8 mouse cellular contexts compared by ENCODE assay signal in the genomic region with DNA sequence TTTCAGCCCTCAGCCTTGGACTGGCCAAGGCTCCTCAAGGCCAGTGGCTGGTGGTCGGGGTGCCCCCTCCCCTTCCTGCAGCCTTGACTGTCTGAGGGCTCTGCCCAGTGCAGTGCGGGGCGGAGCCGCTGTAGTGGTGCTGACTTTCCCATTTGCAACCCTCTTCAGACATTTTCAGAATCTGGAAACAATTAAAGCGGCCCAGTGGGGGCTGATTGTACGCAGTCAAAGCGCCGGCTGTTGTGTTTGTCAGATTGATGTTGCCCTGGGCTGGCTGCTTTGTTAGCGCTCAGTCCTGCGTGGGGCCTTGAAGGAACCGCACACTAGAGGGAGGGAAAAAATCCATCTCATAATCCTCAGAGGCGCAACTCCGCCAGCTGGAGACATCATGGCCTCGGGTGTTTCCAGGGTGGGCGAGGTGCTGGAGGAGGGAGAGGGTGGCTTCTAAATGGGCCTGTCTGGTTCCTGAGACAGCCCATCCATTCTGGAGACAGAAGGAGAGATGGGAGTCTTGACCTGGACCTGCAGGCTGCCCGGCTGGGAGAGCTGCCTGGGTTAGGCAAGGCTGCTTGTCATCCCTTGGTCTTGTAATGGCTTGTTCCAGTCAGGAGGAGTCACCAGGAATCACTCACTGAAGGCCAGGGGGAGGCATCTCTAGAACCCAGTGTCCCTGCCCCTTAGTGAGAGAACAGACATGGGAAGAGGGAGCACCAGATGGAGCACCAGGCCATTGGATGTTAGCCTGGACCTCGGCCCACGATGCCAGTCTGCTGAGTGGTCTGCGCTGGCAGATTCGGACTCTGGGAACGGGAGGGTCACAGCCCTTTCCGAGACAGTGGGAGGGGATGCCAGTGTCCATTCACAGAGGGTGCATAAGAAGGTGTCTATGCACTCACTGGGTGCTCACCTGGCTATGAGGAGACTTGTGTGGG.
A peak's percentile ranks its signal among the peaks of the same experiment; 100 is the strongest.
DNase-seq lines count a peak whose midpoint lies in the region; ATAC-seq and TF ChIP-seq lines count a peak whose summit lies in the region.

No protein-coding gene starts in this region.

- H3K9me3 ChIP-seq in ES-E14 (ENCODE audit: control insufficient read depth, insufficient read depth, low read depth, low read length), result no peaks in the 10 kb centered on the region
- H3K9me3 ChIP-seq in forebrain, postnatal 0 days (ENCODE audit: low read length), result no peaks in the 10 kb centered on the region
- H3K9me3 ChIP-seq in midbrain, embryonic 11.5 days (ENCODE audit: control insufficient read depth, low read length), result no peaks in the 10 kb centered on the region

- no peak overlapping the region for H3K4me3 ChIP-seq in ES-E14 (ENCODE audit: insufficient read depth in 1 of 2, low read depth in 1 of 2, low read length in 2 of 2, poor library complexity in 1 of 2, severe bottlenecking in 1 of 2)
- H3K4me3 ChIP-seq in forebrain, postnatal 0 days (ENCODE audit: low read depth, low read length), result no peak overlapping the region
- no peak overlapping the region for H3K4me3 ChIP-seq in midbrain, embryonic 11.5 days (ENCODE audit: low read depth, low read length)

- no peak for TF ChIP-seq CTCF in forebrain, postnatal 0 days (IDR thresholded peaks at IDR 0.05; ENCODE audit: low read depth)

- 33% methylated on average over 22 of the region's 22 CpGs for WGBS in forebrain, postnatal 0 days
- 31% methylated on average over 22 of the region's 22 CpGs for WGBS in midbrain, embryonic 11.5 days

- H3K4me2 ChIP-seq in forebrain, postnatal 0 days (ENCODE audit: low read depth), result no peak overlapping the region
- H3K4me2 ChIP-seq in midbrain, embryonic 11.5 days, result no peak overlapping the region; the same call in 1 of the 2 replicates

- no peaks in the 10 kb centered on the region for H3K36me3 ChIP-seq in ES-E14 (ENCODE audit: control insufficient read depth, insufficient read depth, low read length, poor library complexity, severe bottlenecking)
- H3K36me3 ChIP-seq in forebrain, postnatal 0 days (ENCODE audit: insufficient read depth), result no peaks in the 10 kb centered on the region
- no peaks in the 10 kb centered on the region for H3K36me3 ChIP-seq in midbrain, embryonic 11.5 days (ENCODE audit: control insufficient read depth, insufficient read depth, low read length)

- H3K27me3 ChIP-seq in forebrain, postnatal 0 days (ENCODE audit: insufficient read depth, low read length), result no peaks in the 10 kb centered on the region
- H3K27me3 ChIP-seq in midbrain, embryonic 11.5 days (ENCODE audit: control insufficient read depth, insufficient read depth, low read length), result 0 out of 2 replicates have a peak, but pooled peaks cover 2% of the 10 kb centered on the region

- peak overlapping the region; percentile 35; the same call in 1 of the 2 replicates for H3K9ac ChIP-seq in ES-E14 (ENCODE audit: insufficient read depth, low read depth, low read length, poor library complexity, severe bottlenecking)
- H3K9ac ChIP-seq in forebrain, postnatal 0 days, result 0 out of 2 replicates have a peak overlapping the region, but pooled peaks have one; percentile 22
- peak overlapping the region; percentile 49 for H3K9ac ChIP-seq in midbrain, embryonic 11.5 days (ENCODE audit: low read length)

- ATAC-seq in forebrain, postnatal 0 days, result peak; percentile 30
- peak; percentile 49 for ATAC-seq in midbrain, embryonic 11.5 days (ENCODE audit: low FRiP score)
- ATAC-seq in CD4-positive, CD25-positive, alpha-beta regulatory T cell, adult 4 months, result no peak

- H3K27ac ChIP-seq in ES-E14 (ENCODE audit: insufficient read depth, low read depth, low read length, poor library complexity, severe bottlenecking), result no peak overlapping the region
- peak overlapping the region; percentile 37; the same call in 1 of the 2 replicates for H3K27ac ChIP-seq in forebrain, postnatal 0 days (ENCODE audit: low read depth, low read length)
- H3K27ac ChIP-seq in midbrain, embryonic 11.5 days (ENCODE audit: low read depth, low read length), result peak overlapping the region; percentile 88

- peak; percentile 49 to 61 for DNase-seq in cerebellum, postnatal 14 days
- DNase-seq in cerebellum, adult 9-11 months, result no peak
- DNase-seq in ES-E14 (ENCODE audit: low read depth, low spot score), result no peak
- no peak for DNase-seq in forebrain, postnatal 0 days
- peak; percentile 94 for DNase-seq in midbrain, embryonic 11.5 days (ENCODE audit: low spot score, missing footprints)
- DNase-seq in adrenal gland, postnatal 25 days, result no peak
- DNase-seq in cerebellum, postnatal 25 days, result no peak

- in situ Hi-C loops in ES-E14 (cut with MboI; ENCODE audit: low sequenced_read_pairs in 2 of 2, unreplicated experiment in 2 of 2), result no loop called here

- peaks cover 0 to 14% of the 10 kb centered on the region in 2 experiments; a peak in 2 of 4 replicates for H3K4me1 ChIP-seq in ES-E14 (ENCODE audit: control insufficient read depth in 2 of 2, insufficient read depth in 2 of 2, low read length in 2 of 2, poor library complexity in 1 of 2)
- H3K4me1 ChIP-seq in forebrain, postnatal 0 days (ENCODE audit: insufficient read depth), result peaks cover 17% of the 10 kb centered on the region
- peaks cover 72% of the 10 kb centered on the region for H3K4me1 ChIP-seq in midbrain, embryonic 11.5 days (ENCODE audit: control insufficient read depth, insufficient read depth, low read length)

TF ChIP-seq in ES-E14, 5 proteins besides CTCF, POLR2A, EP300 and RAD21:
- TF ChIP-seq MAFK (IDR thresholded peaks at IDR 0.05; ENCODE audit: insufficient read depth, low read depth, low read length) (no peak), HCFC1 (IDR thresholded peaks at IDR 0.05; ENCODE audit: borderline replicate concordance, insufficient read depth, low read length) (no peak), ZNF384 (IDR thresholded peaks at IDR 0.05; ENCODE audit: low read depth, low read length) (no peak), CHD2 (IDR thresholded peaks at IDR 0.05; ENCODE audit: low read depth, low read length) (no peak), ZC3H11A (IDR thresholded peaks at IDR 0.05; ENCODE audit: borderline replicate concordance, low read depth, low read length) (no peak)
TF ChIP-seq in ES-E14: peak in this region for 0.

Comparison
In these comparisons a context has a peak if more than half of its experiments do, and no peak if none do; other contexts are left out.
1. DNase-seq: peak in cerebellum, postnatal 14 days (2 of 2) and midbrain, embryonic 11.5 days (single experiment); none in cerebellum, adult 9-11 months (single experiment), ES-E14 (single experiment), forebrain, postnatal 0 days (single experiment), adrenal gland, postnatal 25 days (single experiment) and cerebellum, postnatal 25 days (0 of 2).
2. Peak in every context shown above with its lines, with median percentiles within 50 percentile points of each other: H3K9ac ChIP-seq.